Mouse (Mus musculus) embryonic facial prominence, embryonic 12.5 days (tissue): ENCODE data around the gene Rpgrip1l. TPM values are rescaled to one million over a fixed set of nuclear protein-coding genes. Genes with fewer than 3 reads are reported as not detected.
A peak's percentile ranks its signal among the peaks of the same experiment; 100 is the strongest.

Experiments
- ATAC-seq: fragments of 200-750 bp; cut with Nextera tagmentation; 2 replicates; pipeline ENCODE4 v1.8.0; 2017; ENCODE audit not compliant: insufficient number of reproducible peaks, insufficient read depth, low FRiP score, low TSS enrichment
- H3K27ac ChIP-seq: fragments of 300-500 bp; sonication (generic); 2 replicates; pipeline ENCODE4 v1.5.1; 2016; ENCODE audit warnings: mild to moderate bottlenecking
- H3K27me3 ChIP-seq: fragments of 300-500 bp; sonication (generic); 2 replicates; pipeline ENCODE4 v1.6.1; 2016; ENCODE audit warnings: mild to moderate bottlenecking, moderate library complexity
- H3K36me3 ChIP-seq: fragments of 300-500 bp; sonication (generic); 2 replicates; pipeline ENCODE4 v1.6.1; 2016; ENCODE audit warnings: mild to moderate bottlenecking
- H3K4me1 ChIP-seq: fragments of 300-500 bp; sonication (generic); 2 replicates; pipeline ENCODE4 v1.6.1; 2016
- H3K4me2 ChIP-seq: fragments of 300-500 bp; sonication (generic); replicated peaks from 2 replicates; pipeline ENCODE4 v1.6.1; 2016; ENCODE audit warnings: mild to moderate bottlenecking, moderate library complexity
- H3K4me3 ChIP-seq: fragments of 300-500 bp; sonication (generic); 2 replicates; pipeline ENCODE4 v1.5.1; 2016; ENCODE audit warnings: mild to moderate bottlenecking
- H3K9ac ChIP-seq: fragments of 300-500 bp; sonication (generic); 2 replicates; pipeline ENCODE4 v1.6.1; 2016; ENCODE audit warnings: mild to moderate bottlenecking, moderate library complexity
- H3K9me3 ChIP-seq: fragments of 300-500 bp; sonication (generic); 2 replicates; pipeline ENCODE4 v1.6.1; 2016; ENCODE audit warnings: mild to moderate bottlenecking, moderate library complexity
- WGBS: fragments of 180-500 bp; shearing (Covaris S2); methylation state at CpG from one replicate; pipeline ENCODE4 v1.1.7; 2016; 5-methylcytosine and 5-hydroxymethylcytosine counted together
- polyA plus RNA-seq: library from polyadenylated mRNA; unstranded; fragments of >200 nt; fragmentation: Nextera tagmentation; extraction: Ambion mirVana; gene quantifications from 2 replicates; pipeline ENCODE4 v1.2.1, GENCODE M21; 2016

The Rpgrip1l gene
- polyA plus RNA-seq, 1 experiment from 2014 or later: 15.4 TPM

- Histone ChIP-seq H3K4me3 (no peak overlapping the region), H3K4me1 (peaks cover 29% of the 10 kb centered on the region), H3K9ac (no peak overlapping the region), H3K4me2 (no peak overlapping the region), H3K27me3 (no peaks in the 10 kb centered on the region), H3K9me3 (no peaks in the 10 kb centered on the region), H3K27ac (no peak overlapping the region), H3K36me3 (peaks cover 29% of the 10 kb centered on the region)
- no peak for ATAC-seq
- WGBS: 81% methylated on average over 11 of the region's 11 CpGs
Measured at GRCm38 (mm10) chr8:91327471-91328205, 14.6 kb upstream of the Rpgrip1l start.

- 83% methylated on average over 6 of the region's 6 CpGs for WGBS
- peaks cover 28% of the 10 kb centered on the region for H3K4me1 ChIP-seq
- no peak for ATAC-seq
- no peaks in the 10 kb centered on the region for H3K9me3 ChIP-seq
- H3K9ac ChIP-seq: no peak overlapping the region
- no peaks in the 10 kb centered on the region for H3K27me3 ChIP-seq
- H3K36me3 ChIP-seq: peaks cover 29% of the 10 kb centered on the region
- H3K27ac ChIP-seq: no peak overlapping the region
- H3K4me3 ChIP-seq: no peak overlapping the region
- H3K4me2 ChIP-seq: no peak overlapping the region
Measured at GRCm38 (mm10) chr8:91326946-91327345, 13.9 kb upstream of the Rpgrip1l start.

- H3K9ac ChIP-seq: no peak overlapping the region
- no peak overlapping the region for H3K4me2 ChIP-seq
- ATAC-seq: no peak
- H3K4me3 ChIP-seq: no peak overlapping the region
- H3K9me3 ChIP-seq: no peaks in the 10 kb centered on the region
- peaks cover 29% of the 10 kb centered on the region for H3K36me3 ChIP-seq
- H3K4me1 ChIP-seq: peaks cover 21% of the 10 kb centered on the region
- WGBS: 46% methylated on average over 3 of the region's 3 CpGs
- no peak overlapping the region for H3K27ac ChIP-seq
- no peaks in the 10 kb centered on the region for H3K27me3 ChIP-seq
Measured at GRCm38 (mm10) chr8:91326018-91326417, 13.0 kb upstream of the Rpgrip1l start.

GRCm38 (mm10) chr8:91324916-91325315 lies 11.9 kb upstream of the Rpgrip1l start:
- H3K4me3 ChIP-seq: no peak overlapping the region
- H3K27me3 ChIP-seq: no peaks in the 10 kb centered on the region
- peaks cover 16% of the 10 kb centered on the region for H3K4me1 ChIP-seq
- H3K9ac ChIP-seq: no peak overlapping the region
- H3K36me3 ChIP-seq: peaks cover 29% of the 10 kb centered on the region
- WGBS: 84% methylated on average over 4 of the region's 4 CpGs
- H3K9me3 ChIP-seq: no peaks in the 10 kb centered on the region
- H3K27ac ChIP-seq: no peak overlapping the region
- H3K4me2 ChIP-seq: no peak overlapping the region
- ATAC-seq: no peak

- Histone ChIP-seq H3K9me3 (no peaks in the 10 kb centered on the region), H3K27ac (no peak overlapping the region), H3K9ac (no peak overlapping the region), H3K27me3 (no peaks in the 10 kb centered on the region), H3K36me3 (peaks cover 29% of the 10 kb centered on the region), H3K4me3 (no peak overlapping the region), H3K4me1 (peaks cover 10% of the 10 kb centered on the region), H3K4me2 (no peak overlapping the region)
- 49% methylated on average over 9 of the region's 9 CpGs for WGBS
- ATAC-seq: no peak
Measured at GRCm38 (mm10) chr8:91324271-91324670, 11.2 kb upstream of the Rpgrip1l start.

GRCm38 (mm10) chr8:91323511-91323910 lies 10.4 kb upstream of the Rpgrip1l start:
- ATAC-seq: no peak
- H3K9me3 ChIP-seq: no peaks in the 10 kb centered on the region
- H3K27ac ChIP-seq: no peak overlapping the region
- no peak overlapping the region for H3K9ac ChIP-seq
- H3K27me3 ChIP-seq: no peaks in the 10 kb centered on the region
- peaks cover 29% of the 10 kb centered on the region for H3K36me3 ChIP-seq
- H3K4me3 ChIP-seq: no peak overlapping the region
- 0 out of 2 replicates have a peak, but pooled peaks cover 4% of the 10 kb centered on the region for H3K4me1 ChIP-seq
- 72% methylated on average over 7 of the region's 7 CpGs for WGBS
- H3K4me2 ChIP-seq: no peak overlapping the region

- WGBS: 89% methylated on average over 7 of the region's 7 CpGs
- no peaks in the 10 kb centered on the region for H3K9me3 ChIP-seq
Measured at GRCm38 (mm10) chr8:91318938-91319729, 6.1 kb upstream of the Rpgrip1l start.

GRCm38 (mm10) chr8:91317567-91318227 lies 4.6 kb upstream of the Rpgrip1l start:
- no peak for ATAC-seq
- no peak overlapping the region for H3K27ac ChIP-seq
- WGBS: 91% methylated on average over 5 of the region's 5 CpGs
- no peaks in the 10 kb centered on the region for H3K9me3 ChIP-seq
- H3K4me1 ChIP-seq: peaks cover 12% of the 10 kb centered on the region
- no peak overlapping the region for H3K9ac ChIP-seq
- no peak overlapping the region for H3K4me3 ChIP-seq
- no peak overlapping the region for H3K4me2 ChIP-seq
- no peaks in the 10 kb centered on the region for H3K36me3 ChIP-seq
- H3K27me3 ChIP-seq: no peaks in the 10 kb centered on the region

More at GRCm38 (mm10) chr8:91318938-91319729, 6.1 kb upstream of the Rpgrip1l start:
- Histone ChIP-seq H3K36me3 (no peaks in the 10 kb centered on the region), H3K27me3 (no peaks in the 10 kb centered on the region), H3K4me1 (peaks cover 8% of the 10 kb centered on the region), H3K4me2 (no peak overlapping the region), H3K9ac (no peak overlapping the region), H3K27ac (no peak overlapping the region), H3K4me3 (no peak overlapping the region)
- ATAC-seq: no peak

- peak overlapping the region; percentile 78 for H3K9ac ChIP-seq
- H3K4me1 ChIP-seq: peaks cover 16% of the 10 kb centered on the region
- H3K27me3 ChIP-seq: no peaks in the 10 kb centered on the region
- 80% methylated on average over 2 of the region's 2 CpGs for WGBS
- H3K4me3 ChIP-seq: peak overlapping the region; percentile 76
- H3K4me2 ChIP-seq: peak overlapping the region; percentile 73
- H3K9me3 ChIP-seq: no peaks in the 10 kb centered on the region
- ATAC-seq: no peak
- no peak overlapping the region for H3K27ac ChIP-seq
- H3K36me3 ChIP-seq: no peaks in the 10 kb centered on the region
Measured at GRCm38 (mm10) chr8:91312342-91312741, 720 bp downstream of the Rpgrip1l start.

- H3K4me2 ChIP-seq: no peak overlapping the region
- H3K36me3 ChIP-seq: peaks cover 6% of the 10 kb centered on the region
- no peaks in the 10 kb centered on the region for H3K9me3 ChIP-seq
- no peak overlapping the region for H3K4me3 ChIP-seq
- no peak overlapping the region; the same call in 1 of the 2 replicates for H3K27ac ChIP-seq
- no peak for ATAC-seq
- no peaks in the 10 kb centered on the region for H3K4me1 ChIP-seq
- WGBS: 73% methylated on average over 17 of the region's 17 CpGs
- H3K9ac ChIP-seq: no peak overlapping the region
- no peaks in the 10 kb centered on the region for H3K27me3 ChIP-seq
Measured at GRCm38 (mm10) chr8:91304481-91305386, 8.3 kb downstream of the Rpgrip1l start.

GRCm38 (mm10) chr8:91298672-91299071 lies 14.4 kb downstream of the Rpgrip1l start:
- ATAC-seq: no peak
- Histone ChIP-seq H3K9ac (no peak overlapping the region), H3K36me3 (peaks cover 6% of the 10 kb centered on the region), H3K4me1 (peaks cover 6% of the 10 kb centered on the region), H3K9me3 (no peaks in the 10 kb centered on the region), H3K27ac (no peak overlapping the region), H3K4me2 (no peak overlapping the region), H3K4me3 (no peak overlapping the region), H3K27me3 (no peaks in the 10 kb centered on the region)
- WGBS: 88% methylated on average over 2 of the region's 2 CpGs
